Mouse (Mus musculus) liver, adult 2 months (tissue): ENCODE data around the gene Gm44805.

ENCODE experiments used
- CTCF ChIP-seq: fragments of 200-500 bp; IDR thresholded peaks from 2 replicates; pipeline ENCODE4 v1.5.1; 2011; ENCODE audit warnings: low read depth, low read length, control low read depth
- POLR2A ChIP-seq: fragments of 200-500 bp; IDR thresholded peaks from 2 replicates; pipeline ENCODE4 v1.6.1; 2011; ENCODE audit warnings: low read length, control low read depth; ENCODE audit not compliant: insufficient read depth; ENCODE audit errors: extremely low read depth

DNA sequence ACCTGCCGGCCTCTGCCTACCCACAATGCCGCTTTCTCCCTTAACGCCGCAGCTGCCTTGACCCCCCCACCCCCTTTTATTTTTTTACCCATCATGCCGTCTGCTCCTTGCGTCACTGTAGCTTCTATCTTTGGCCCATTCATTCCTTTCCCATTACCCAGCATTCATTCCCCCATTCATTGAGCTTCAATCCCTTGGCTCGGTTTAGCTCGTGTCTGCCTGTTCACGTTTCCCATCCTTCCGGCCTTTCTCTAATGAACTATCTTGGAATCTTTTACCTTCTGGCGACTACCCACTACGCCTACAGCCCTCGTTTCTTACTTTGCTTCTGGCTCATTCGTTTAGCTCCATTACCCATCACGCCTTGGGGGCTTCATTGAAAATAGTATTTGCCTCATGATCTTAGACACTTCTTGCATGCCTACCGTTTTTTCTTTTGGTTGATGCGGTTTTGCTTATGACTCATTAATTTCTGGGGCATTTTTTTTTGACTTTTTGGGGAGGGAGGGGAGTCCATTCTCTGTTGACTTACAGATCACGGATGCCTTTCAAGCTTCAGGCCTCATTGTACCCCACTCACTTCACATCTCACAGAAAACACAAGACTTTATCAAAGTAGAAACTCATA, 34.9 kb upstream of the Gm44805 start:
- TF ChIP-seq POLR2A (no peak), CTCF (no peak)
